Mouse (Mus musculus) thymus, adult 2 months (tissue): ENCODE measurements around the gene H6pd. TPM values are rescaled to one million over a fixed set of nuclear protein-coding genes. Genes with fewer than 3 reads are reported as not detected.

ENCODE experiments used
- DNase-seq: peaks from one replicate; pipeline ENCODE4 v3.0.0; 2021
- H3K27ac ChIP-seq: fragments of 200-500 bp; 2 replicates; pipeline ENCODE4 v1.5.1; 2012; ENCODE audit warnings: low read length, control low read depth; ENCODE audit not compliant: control insufficient read depth, insufficient read depth
- H3K27me3 ChIP-seq: fragments of 200-500 bp; 2 replicates; pipeline ENCODE4 v1.6.1; 2012; ENCODE audit warnings: mild to moderate bottlenecking, low read length, moderate library complexity, mixed read lengths; ENCODE audit not compliant: control insufficient read depth, insufficient read depth
- H3K36me3 ChIP-seq: fragments of 200-500 bp; 2 replicates; pipeline ENCODE4 v1.6.1; 2012; ENCODE audit warnings: mild to moderate bottlenecking, low read length, moderate library complexity; ENCODE audit not compliant: control insufficient read depth, insufficient read depth
- H3K4me1 ChIP-seq: fragments of 200-500 bp; replicated peaks from 2 replicates; pipeline ENCODE4 v1.6.1; 2012; ENCODE audit warnings: low read length; ENCODE audit not compliant: control insufficient read depth, insufficient read depth
- H3K4me3 ChIP-seq: fragments of 200-500 bp; 2 replicates; pipeline ENCODE4 v1.5.1; 2012; ENCODE audit warnings: mild to moderate bottlenecking, low read length, control low read depth, moderate library complexity; ENCODE audit not compliant: control insufficient read depth, insufficient read depth
- CTCF ChIP-seq: fragments of 200-500 bp; IDR thresholded peaks from 2 replicates; pipeline ENCODE4 v1.5.1; 2012; ENCODE audit warnings: mild to moderate bottlenecking, control low read depth, low read length, moderate library complexity, borderline replicate concordance; ENCODE audit not compliant: control insufficient read depth, poor library complexity, insufficient read depth; ENCODE audit errors: extremely low read depth
- POLR2A ChIP-seq: fragments of 200-500 bp; IDR thresholded peaks from 2 replicates; pipeline ENCODE4 v1.6.1; 2012; ENCODE audit warnings: mild to moderate bottlenecking, low read length, control low read depth, moderate library complexity; ENCODE audit not compliant: control insufficient read depth, poor library complexity, insufficient read depth; ENCODE audit errors: extremely low read depth
- WGBS: fragments of 180-500 bp; shearing (Covaris S2); methylation state at CpG from one replicate; pipeline ENCODE4 v1.1.7; 2018; 5-methylcytosine and 5-hydroxymethylcytosine counted together
- polyA plus RNA-seq: library from polyadenylated mRNA; depleted of rRNA; stranded (reverse); fragments of >200 nt; gene quantifications from 2 replicates; pipeline ENCODE4 v1.2.3, GENCODE M21; 2012

H6pd gene
- polyA plus RNA-seq, 1 experiment, result 138 TPM

DNA sequence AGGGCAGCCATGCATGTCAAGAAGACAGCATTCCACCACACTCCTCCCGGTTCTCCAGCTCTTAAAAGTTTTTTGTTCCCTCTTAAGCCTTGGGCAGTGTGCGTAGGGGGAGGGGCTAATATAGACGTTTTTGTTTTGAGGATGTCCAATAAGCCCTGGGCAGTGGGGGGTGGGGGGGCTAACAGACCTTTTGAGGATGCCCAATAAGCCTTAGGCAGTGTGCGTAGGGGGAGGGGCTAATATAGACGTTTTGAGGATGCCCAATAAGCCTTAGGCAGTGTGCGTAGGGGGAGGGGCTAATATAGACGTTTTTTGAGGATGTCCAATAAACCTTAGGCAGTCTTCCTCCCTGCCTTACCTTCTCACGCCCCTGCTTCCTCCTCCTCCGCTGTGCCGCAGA is 49.0 kb downstream of the H6pd start:
- WGBS, result 66% methylated on average over 10 of the region's 10 CpGs
- no peak for TF ChIP-seq POLR2A
- no peak for TF ChIP-seq CTCF
- no peak overlapping the region for H3K27ac ChIP-seq
- no peak overlapping the region for H3K4me3 ChIP-seq
- 0 out of 2 replicates have a peak, but pooled peaks cover 3% of the 10 kb centered on the region for H3K4me1 ChIP-seq
- H3K27me3 ChIP-seq, result no peaks in the 10 kb centered on the region; the same call in 1 of the 2 replicates
- no peak for DNase-seq
- no peaks in the 10 kb centered on the region for H3K36me3 ChIP-seq

- no peaks in the 10 kb centered on the region for H3K36me3 ChIP-seq
- H3K4me1 ChIP-seq, result peaks cover 8% of the 10 kb centered on the region
- DNase-seq, result peak; percentile 78
- no peak for TF ChIP-seq POLR2A
- no peak for TF ChIP-seq CTCF
- no peaks in the 10 kb centered on the region; the same call in 1 of the 2 replicates for H3K27me3 ChIP-seq
- whole genome bisulfite sequencing, result 5% methylated on average over 5 of the region's 5 CpGs
- H3K27ac ChIP-seq, result no peak overlapping the region
- H3K4me3 ChIP-seq, result no peak overlapping the region
Observed at GRCm38 (mm10) chr4:149958566-149958965, 50.3 kb downstream of the H6pd start.

GRCm38 (mm10) chr4:149956048-149956447 is 52.8 kb downstream of the H6pd start:
- no peak for DNase-seq
- WGBS, result 60% methylated on average over 13 of the region's 13 CpGs
- TF ChIP-seq CTCF (no peak), POLR2A (no peak)
- Histone ChIP-seq H3K4me1 (peaks cover 14% of the 10 kb centered on the region), H3K4me3 (no peak overlapping the region), H3K36me3 (no peaks in the 10 kb centered on the region), H3K27ac (no peak overlapping the region), H3K27me3 (no peaks in the 10 kb centered on the region; the same call in 1 of the 2 replicates)

GRCm38 (mm10) chr4:149955631-149956030 is 53.2 kb downstream of the H6pd start:
- TF ChIP-seq CTCF, result no peak
- no peak for TF ChIP-seq POLR2A
- DNase-seq, result no peak
- H3K36me3 ChIP-seq, result no peaks in the 10 kb centered on the region
- peaks cover 14% of the 10 kb centered on the region for H3K4me1 ChIP-seq
- no peaks in the 10 kb centered on the region; the same call in 1 of the 2 replicates for H3K27me3 ChIP-seq
- H3K27ac ChIP-seq, result no peak overlapping the region
- H3K4me3 ChIP-seq, result no peak overlapping the region
- WGBS, result 16% methylated on average over 15 of the region's 15 CpGs

- Histone ChIP-seq H3K4me1 (peaks cover 14% of the 10 kb centered on the region), H3K27me3 (no peaks in the 10 kb centered on the region; the same call in 1 of the 2 replicates), H3K27ac (no peak within 1 kb of the TSS), H3K36me3 (no peaks in the 10 kb centered on the region), H3K4me3 (peak within 1 kb of the TSS; percentile 60)
- TF ChIP-seq POLR2A, result peak; percentile 99
- 0 out of 2 replicates have a peak, but pooled peaks have one; percentile 55 for TF ChIP-seq CTCF
- WGBS, result under 1% methylated on average over 51 of the region's 51 CpGs
- DNase-seq, result peak; percentile 100
Observed at GRCm38 (mm10) chr4:149954893-149955439, 53.9 kb downstream of the H6pd start, which contains the start of gene Spsb1. Gene Spsb1, minus strand, starts transcription at chr4:149955043.

DNA sequence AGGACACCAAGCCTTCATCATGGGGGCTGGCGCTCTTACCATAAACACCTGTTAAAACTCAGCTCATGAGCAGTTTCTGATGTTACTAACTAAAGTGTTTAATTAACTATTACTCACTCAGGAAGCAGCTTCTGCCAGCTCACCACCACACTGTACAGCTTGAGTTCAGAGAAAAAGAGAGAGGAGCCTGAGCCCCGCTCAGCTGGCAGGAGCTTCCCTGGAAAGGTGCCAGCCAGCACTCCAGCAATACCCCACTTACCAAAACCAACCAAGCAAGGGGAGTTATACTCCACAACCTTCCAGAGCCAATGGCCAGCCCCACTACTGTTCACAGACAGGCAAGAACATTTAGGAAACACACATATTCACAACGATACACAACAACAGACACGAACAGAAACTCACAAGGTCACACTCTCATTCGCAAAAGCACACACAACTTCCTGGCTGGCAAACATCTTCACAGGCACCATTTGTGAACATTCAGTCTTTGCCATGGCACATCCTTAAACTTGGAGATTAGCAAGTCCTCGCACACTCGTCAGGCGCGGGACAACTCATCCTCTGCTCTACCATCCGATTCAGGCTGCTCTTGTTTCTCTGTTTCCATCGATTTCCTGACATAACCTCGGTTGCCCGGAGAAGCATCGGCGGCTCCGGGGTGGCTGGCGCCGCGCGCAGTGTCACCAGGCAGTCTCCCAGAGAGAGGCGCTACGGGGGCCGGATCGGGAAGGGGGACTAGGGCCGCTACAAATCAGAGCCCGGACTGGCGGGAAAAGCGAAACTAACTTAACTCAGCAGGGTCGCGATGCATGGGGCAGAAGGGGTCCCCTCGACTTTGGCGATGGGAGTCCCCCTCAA is 55.0 kb downstream of the H6pd start:
- DNase-seq, result peak; percentile 52
- no peak for TF ChIP-seq CTCF
- no peak for TF ChIP-seq POLR2A
- H3K4me3 ChIP-seq, result peak overlapping the region; percentile 60
- 3% methylated on average over 32 of the region's 32 CpGs for WGBS
- H3K36me3 ChIP-seq, result no peaks in the 10 kb centered on the region
- no peak overlapping the region for H3K27ac ChIP-seq
- peaks cover 14% of the 10 kb centered on the region for H3K4me1 ChIP-seq
- no peaks in the 10 kb centered on the region; the same call in 1 of the 2 replicates for H3K27me3 ChIP-seq
